8 mouse cellular contexts compared by ENCODE assay signal in the genomic region with DNA sequence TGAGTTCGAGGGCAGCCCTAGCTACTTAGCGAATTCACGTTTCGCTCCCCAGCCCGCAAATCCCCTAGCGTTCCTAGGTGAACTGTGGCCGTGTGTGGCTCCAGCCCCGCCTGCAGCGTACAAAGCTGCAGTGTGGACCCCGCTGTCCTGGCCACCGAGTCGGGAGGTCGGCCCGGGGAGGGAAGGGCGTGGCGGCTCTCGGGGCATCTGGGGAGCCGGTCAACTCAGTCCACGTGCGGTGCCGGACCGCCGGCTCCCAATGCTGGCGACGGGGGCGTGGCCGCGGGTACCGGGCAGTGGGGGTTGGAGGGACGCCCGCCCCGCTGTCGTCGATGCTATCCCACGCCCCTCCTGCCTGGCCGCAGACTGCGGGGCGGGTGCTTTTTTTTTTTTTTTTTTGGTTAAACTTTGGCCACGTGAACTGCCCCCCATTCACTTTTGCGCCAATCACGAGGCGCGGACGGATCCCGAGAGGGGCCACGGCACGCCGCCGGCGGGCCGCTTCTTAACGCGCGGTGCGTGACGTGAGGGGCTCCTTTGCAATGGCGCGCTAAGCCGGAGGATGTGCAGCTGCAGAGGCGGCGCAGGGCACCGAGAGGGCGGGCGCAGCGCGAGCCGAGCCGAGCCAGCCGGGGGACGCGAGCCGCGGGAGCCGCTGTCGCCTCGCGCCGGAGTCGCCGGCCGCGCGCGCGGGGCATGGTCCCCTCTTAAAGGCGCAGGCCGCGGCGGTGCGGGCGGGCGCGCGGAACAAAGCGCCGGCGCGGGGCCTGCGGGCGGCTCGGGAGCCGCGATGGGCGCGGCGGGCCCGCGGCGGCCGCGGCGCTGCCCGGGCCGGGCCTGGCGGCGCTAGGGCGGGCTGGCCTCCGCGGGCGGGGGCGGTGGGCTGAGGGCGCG. TPM values are rescaled to one million over a fixed set of nuclear protein-coding genes. Genes with fewer than 3 reads are reported as not detected.
DNase-seq lines count a peak whose midpoint lies in the region; ATAC-seq and TF ChIP-seq lines count a peak whose summit lies in the region.

A gene (plus strand): TSS at position 555 of the 894 bp plus-strand sequence.

- peak; percentile 91 for DNase-seq in A20 (ENCODE audit: low read depth, low spot score)
- peak; percentile 90 to 95 for DNase-seq in heart, adult 9 months (ENCODE audit: low spot score in 2 of 2)
- DNase-seq in kidney, adult 9 months = peak; percentile 89
- DNase-seq in limb, embryonic 14.5 days (ENCODE audit: low spot score) = peak; percentile 93
- peak; percentile 84 to 89 for DNase-seq in spleen, postnatal 10 days (ENCODE audit: low spot score in 2 of 2)

- H3K27me3 ChIP-seq in embryonic facial prominence, embryonic 15.5 days = no peaks in the 10 kb centered on the region
- H3K27me3 ChIP-seq in limb, embryonic 14.5 days (ENCODE audit: control insufficient read depth, insufficient read depth, low read length) = no peaks in the 10 kb centered on the region
- H3K27me3 ChIP-seq in midbrain, embryonic 16.5 days (ENCODE audit: control insufficient read depth, insufficient read depth, low read depth, low read length) = peaks cover 5% of the 10 kb centered on the region; the same call in 1 of the 2 replicates

- peak within 1 kb of the TSS; percentile 41; the same call in 1 of the 2 replicates for H3K27ac ChIP-seq in bone marrow macrophage, adult 2 months (ENCODE audit: insufficient read depth, low read depth, low read length)
- peak within 1 kb of the TSS; percentile 94 for H3K27ac ChIP-seq in embryonic facial prominence, embryonic 15.5 days (replicated peaks)
- H3K27ac ChIP-seq in limb, embryonic 14.5 days (replicated peaks; ENCODE audit: low read depth, low read length) = peak within 1 kb of the TSS; percentile 92
- H3K27ac ChIP-seq in midbrain, embryonic 16.5 days (ENCODE audit: low read length) = peak within 1 kb of the TSS; percentile 95

- H3K4me2 ChIP-seq in embryonic facial prominence, embryonic 15.5 days (replicated peaks) = peak within 1 kb of the TSS; percentile 96
- peak within 1 kb of the TSS; percentile 93 for H3K4me2 ChIP-seq in limb, embryonic 14.5 days (replicated peaks; ENCODE audit: low read depth, low read length, severe bottlenecking)
- H3K4me2 ChIP-seq in midbrain, embryonic 16.5 days (ENCODE audit: low read length) = peak within 1 kb of the TSS; percentile 98

- ATAC-seq in embryonic facial prominence, embryonic 15.5 days (ENCODE audit: insufficient number of reproducible peaks, low FRiP score, low TSS enrichment, low read depth) = peak; percentile 89
- peak; percentile 91 for ATAC-seq in limb, embryonic 14.5 days (ENCODE audit: low FRiP score, low read depth)
- ATAC-seq in midbrain, embryonic 16.5 days = peak; percentile 92

- peak within 1 kb of the TSS; percentile 73 for H3K4me3 ChIP-seq in bone marrow macrophage, adult 2 months (ENCODE audit: insufficient read depth, low read length)
- peak within 1 kb of the TSS; percentile 85 for H3K4me3 ChIP-seq in embryonic facial prominence, embryonic 15.5 days (replicated peaks)
- H3K4me3 ChIP-seq in limb, embryonic 14.5 days (replicated peaks; ENCODE audit: low read length) = peak within 1 kb of the TSS; percentile 94
- H3K4me3 ChIP-seq in midbrain, embryonic 16.5 days (ENCODE audit: low read depth, low read length) = peak within 1 kb of the TSS; percentile 95

- no peaks in the 10 kb centered on the region for H3K9me3 ChIP-seq in embryonic facial prominence, embryonic 15.5 days (replicated peaks)
- no peaks in the 10 kb centered on the region for H3K9me3 ChIP-seq in limb, embryonic 14.5 days (ENCODE audit: control insufficient read depth, low read length)
- no peaks in the 10 kb centered on the region for H3K9me3 ChIP-seq in midbrain, embryonic 16.5 days (replicated peaks; ENCODE audit: control insufficient read depth, low read length, poor library complexity, severe bottlenecking)

- no peaks in the 10 kb centered on the region for H3K36me3 ChIP-seq in embryonic facial prominence, embryonic 15.5 days
- H3K36me3 ChIP-seq in limb, embryonic 14.5 days (ENCODE audit: control insufficient read depth, insufficient read depth, low read length) = peaks cover under 1% of the 10 kb centered on the region; the same call in 1 of the 2 replicates
- H3K36me3 ChIP-seq in midbrain, embryonic 16.5 days (ENCODE audit: control insufficient read depth, insufficient read depth, low read length) = no peaks in the 10 kb centered on the region

- peak within 1 kb of the TSS; percentile 87 for H3K9ac ChIP-seq in embryonic facial prominence, embryonic 15.5 days
- peak within 1 kb of the TSS; percentile 97 for H3K9ac ChIP-seq in limb, embryonic 14.5 days (ENCODE audit: low read depth, low read length, severe bottlenecking)
- peak within 1 kb of the TSS; percentile 95 for H3K9ac ChIP-seq in midbrain, embryonic 16.5 days (ENCODE audit: low read depth, low read length)

- H3K4me1 ChIP-seq in bone marrow macrophage, adult 2 months (ENCODE audit: control insufficient read depth, insufficient read depth, low read length) = peaks cover 12% of the 10 kb centered on the region
- H3K4me1 ChIP-seq in embryonic facial prominence, embryonic 15.5 days = peaks cover 16% of the 10 kb centered on the region
- H3K4me1 ChIP-seq in limb, embryonic 14.5 days (ENCODE audit: control insufficient read depth, insufficient read depth, low read length) = peaks cover 5% of the 10 kb centered on the region
- peaks cover 27% of the 10 kb centered on the region for H3K4me1 ChIP-seq in midbrain, embryonic 16.5 days (ENCODE audit: control insufficient read depth, insufficient read depth, low read length)

- under 1% methylated on average over 87 of the region's 123 CpGs for WGBS in embryonic facial prominence, embryonic 15.5 days
- whole genome bisulfite sequencing in limb, embryonic 14.5 days = under 1% methylated on average over 58 of the region's 123 CpGs
- under 1% methylated on average over 86 of the region's 123 CpGs for WGBS in midbrain, embryonic 16.5 days

- TF ChIP-seq CTCF in bone marrow macrophage, adult 2 months (IDR thresholded peaks at IDR 0.05; ENCODE audit: low read depth, low read length) = no peak

- TF ChIP-seq POLR2A in bone marrow macrophage, adult 2 months (IDR thresholded peaks at IDR 0.05; ENCODE audit: borderline replicate concordance, low read depth, low read length) = no peak
- peak; percentile 90; the same call in 1 of the 2 replicates for TF ChIP-seq POLR2A in limb, embryonic 14.5 days (IDR thresholded peaks at IDR 0.05; ENCODE audit: borderline replicate concordance, extremely low read depth, insufficient read depth, insufficient read length)

RNA-seq across cellular contexts. Expression of the gene that starts here (rescaled TPM):
- 10.8 and 11.8 TPM in 2 replicates for polyA plus RNA-seq in bone marrow macrophage, adult 2 months (2012; ENCODE audit: insufficient read depth, insufficient read length, missing spikeins)
- 16.1 and 18.0 TPM in 2 replicates for polyA plus RNA-seq in embryonic facial prominence, embryonic 15.5 days (2015; fragmentation: Nextera tagmentation; extraction: Ambion mirVana)
- 33.3 and 36.1 TPM in 2 replicates for polyA plus RNA-seq in limb, embryonic 14.5 days (2012; rRNA removed)
- polyA plus RNA-seq in limb, embryonic 14.5 days (2014; fragmentation: Nextera tagmentation; extraction: Ambion mirVana) = 33.6 and 35.5 TPM in 2 replicates
- polyA plus RNA-seq in midbrain, embryonic 16.5 days (2015; fragmentation: Nextera tagmentation; extraction: Ambion mirVana) = 8.8 and 9.9 TPM in 2 replicates

Comparison
In these comparisons a context has a peak if more than half of its experiments do, and no peak if none do; other contexts are left out.
1. Peak in every context shown above with its lines: DNase-seq, ATAC-seq, H3K4me3 ChIP-seq and H3K27ac ChIP-seq.
2. H3K27ac ChIP-seq: peak in every context shown above with its lines; median percentile 95 in midbrain, embryonic 16.5 days; 94 in embryonic facial prominence, embryonic 15.5 days; 92 in limb, embryonic 14.5 days; 41 in bone marrow macrophage, adult 2 months.